Mouse (Mus musculus) C2C12 (cell line): ENCODE data around the gene Insr. TPM values are rescaled to one million over a fixed set of nuclear protein-coding genes. Genes with fewer than 3 reads are reported as not detected.
"Not testable (repeated sequence)": the region's sequence is repeated elsewhere in the genome, so short reads cannot be mapped to it uniquely, and the experiment has no call there.

Experiments
- H3K27me3 ChIP-seq: one replicate; pipeline ENCODE4 v1.6.1; 2011; ENCODE audit not compliant: control insufficient read depth, insufficient read depth, insufficient read length
- H3K36me3 ChIP-seq: one replicate; pipeline ENCODE4 v1.6.1; 2011; ENCODE audit not compliant: control insufficient read depth, insufficient read depth
- H3K4me3 ChIP-seq: one replicate; pipeline ENCODE4 v1.5.1; 2011; ENCODE audit warnings: mild to moderate bottlenecking, control low read depth; ENCODE audit not compliant: poor library complexity, insufficient read depth, severe bottlenecking
- H3K79me2 ChIP-seq: one replicate; pipeline ENCODE4 v1.6.1; 2011; ENCODE audit not compliant: control insufficient read depth, insufficient read depth
- H3K79me3 ChIP-seq: one replicate; pipeline ENCODE4 v1.6.1; 2011; ENCODE audit warnings: low read depth, control low read depth
- H3ac ChIP-seq: one replicate; pipeline ENCODE3; 2011; ENCODE audit warnings: low read depth; ENCODE audit not compliant: control insufficient read depth, insufficient read length
- CEBPB ChIP-seq: IDR thresholded peaks from one replicate; pipeline ENCODE4 v1.6.1; 2011; ENCODE audit warnings: low read depth, mild to moderate bottlenecking, control low read depth, moderate library complexity
- CTCF ChIP-seq: IDR thresholded peaks from one replicate; pipeline ENCODE4 v1.5.1; 2011; ENCODE audit not compliant: control insufficient read depth, insufficient read depth, insufficient read length
- FOSL1 ChIP-seq: IDR thresholded peaks from one replicate; pipeline ENCODE4 v1.8.0; 2011; ENCODE audit warnings: mild to moderate bottlenecking, low read length; ENCODE audit not compliant: poor library complexity, insufficient read depth, severe bottlenecking
- MAX ChIP-seq: IDR thresholded peaks from one replicate; pipeline ENCODE4 v1.6.1; 2011; ENCODE audit warnings: mild to moderate bottlenecking, control low read depth
- MYOD1 ChIP-seq: IDR thresholded peaks from one replicate; pipeline ENCODE4 v1.6.1; 2011; ENCODE audit warnings: low read depth; ENCODE audit not compliant: control insufficient read depth, insufficient read length
- MYOG ChIP-seq: IDR thresholded peaks from one replicate; pipeline ENCODE4 v1.6.1; 2011; ENCODE audit not compliant: control insufficient read depth, insufficient read length; ENCODE audit errors: extremely low read depth
- USF1 ChIP-seq: IDR thresholded peaks from one replicate; pipeline ENCODE4 v1.6.1; 2011; ENCODE audit warnings: low read depth, mild to moderate bottlenecking, control low read depth, moderate library complexity
- polyA plus RNA-seq: library from polyadenylated mRNA; unstranded; fragments of >200 nt; fragmentation: generic; extraction: Trizol; gene quantifications from one replicate; pipeline ENCODE4 v1.2.1, GENCODE M21; 2012; ENCODE audit warnings: missing spikeins

Gene Insr
- polyA plus RNA-seq, 1 experiment: 2.6 TPM

DNA sequence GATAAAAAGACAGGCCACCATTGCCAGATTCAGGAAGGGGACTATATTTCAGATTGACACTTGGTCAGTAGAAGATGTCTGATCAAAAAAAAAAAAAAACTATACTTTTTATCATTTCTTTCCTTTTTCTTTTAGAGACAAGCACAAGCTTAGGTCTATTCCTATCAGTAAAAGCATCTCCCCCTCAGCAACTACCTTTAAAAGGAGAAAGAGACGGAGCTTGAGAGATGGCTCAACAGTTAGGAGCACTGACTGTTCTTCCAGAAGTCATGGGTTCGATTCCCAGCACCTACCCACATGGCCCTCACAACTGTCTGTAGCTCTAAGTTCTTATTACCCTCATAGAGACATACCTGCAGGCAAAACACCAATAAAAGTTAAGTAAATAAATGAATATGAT is 34.9 kb upstream of the Insr start:
- H3K4me3 ChIP-seq: no peak overlapping the region
- H3K27me3 ChIP-seq: no peaks in the 10 kb centered on the region
- no peaks in the 10 kb centered on the region for H3K36me3 ChIP-seq
- TF ChIP-seq MYOD1 (no peak), CTCF (no peak), MYOG (no peak), CEBPB (no peak), USF1 (no peak), FOSL1 (no peak), MAX (no peak)
- no peak overlapping the region for H3ac ChIP-seq
- H3K79me3 ChIP-seq: no peaks in the 10 kb centered on the region
- no peaks in the 10 kb centered on the region for H3K79me2 ChIP-seq

DNA sequence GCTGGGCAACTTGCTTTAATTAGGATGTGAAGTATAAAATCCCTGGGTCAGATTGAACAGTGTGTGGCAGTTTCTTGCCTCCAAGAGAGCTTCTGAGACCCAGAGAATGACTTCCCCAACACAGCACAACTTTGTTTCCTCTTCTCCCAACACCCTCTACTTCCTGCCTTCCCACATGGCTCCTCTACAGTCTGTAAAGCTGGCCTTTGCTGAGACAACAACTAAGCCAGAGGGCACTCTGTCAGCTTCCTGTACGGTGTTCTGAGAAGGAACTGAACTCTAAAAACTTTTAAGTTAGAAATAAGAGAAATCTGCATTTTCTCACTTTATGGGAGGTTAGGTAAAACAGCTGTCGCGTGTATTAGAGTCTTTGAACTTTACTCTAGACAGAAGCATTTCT is 34.4 kb upstream of the Insr start:
- Histone ChIP-seq H3K79me2 (no peaks in the 10 kb centered on the region), H3K79me3 (no peaks in the 10 kb centered on the region), H3K27me3 (no peaks in the 10 kb centered on the region), H3K4me3 (no peak overlapping the region), H3K36me3 (no peaks in the 10 kb centered on the region), H3ac (no peak overlapping the region)
- TF ChIP-seq MAX (no peak), CTCF (no peak), USF1 (no peak), FOSL1 (no peak), MYOD1 (no peak)

DNA sequence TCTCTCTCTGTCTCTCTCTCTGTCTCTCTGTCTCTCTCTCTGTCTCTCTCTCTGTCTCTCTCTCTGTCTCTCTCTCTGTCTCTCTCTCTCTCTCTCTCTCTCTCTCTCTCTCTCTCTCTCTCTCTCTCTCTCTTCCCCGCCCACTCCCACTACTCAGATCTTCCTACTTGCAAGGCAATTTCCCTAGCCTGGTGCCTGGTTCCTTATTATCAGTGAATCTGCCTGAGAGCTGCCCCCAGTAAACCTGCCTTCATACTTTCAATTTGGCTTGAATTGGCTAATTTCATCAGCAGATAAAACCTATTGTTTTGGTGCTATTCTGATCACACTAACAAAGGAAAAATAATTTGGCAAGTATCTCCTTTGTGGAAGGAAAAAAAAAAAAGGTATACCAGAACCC is 34.0 kb upstream of the Insr start:
- H3K79me3 ChIP-seq, H3ac ChIP-seq, H3K27me3 ChIP-seq, H3K79me2 ChIP-seq, H3K4me3 ChIP-seq, H3K36me3 ChIP-seq: not testable (repeated sequence)

DNA sequence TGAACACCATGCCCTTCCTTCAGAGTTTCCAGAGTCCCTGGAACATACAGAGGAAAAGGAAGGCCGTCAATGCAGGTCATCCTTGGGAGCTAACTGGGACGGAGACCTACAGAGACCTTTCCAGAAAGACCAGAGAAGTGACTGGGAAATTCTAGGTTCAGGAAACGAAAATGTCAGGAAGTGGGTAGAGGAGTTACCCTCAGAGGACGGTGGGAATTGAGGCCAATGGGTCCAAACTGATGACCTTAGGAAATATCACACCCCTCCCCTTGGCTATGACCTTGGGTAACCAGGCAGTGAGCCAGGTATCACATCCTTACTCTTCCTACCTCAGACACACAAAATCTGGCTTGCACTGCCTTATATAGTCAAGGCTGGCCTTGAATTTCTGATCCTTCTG is 32.1 kb upstream of the Insr start:
- H3K36me3 ChIP-seq: no peaks in the 10 kb centered on the region
- no peak overlapping the region for H3K4me3 ChIP-seq
- H3K27me3 ChIP-seq: no peaks in the 10 kb centered on the region
- H3K79me2 ChIP-seq: no peaks in the 10 kb centered on the region
- TF ChIP-seq CTCF: no peak
- TF ChIP-seq CEBPB: no peak
- no peak for TF ChIP-seq MYOD1
- TF ChIP-seq MAX: no peak
- no peak for TF ChIP-seq USF1
- no peak for TF ChIP-seq FOSL1
- no peak for TF ChIP-seq MYOG
- no peak overlapping the region for H3ac ChIP-seq
- no peaks in the 10 kb centered on the region for H3K79me3 ChIP-seq

DNA sequence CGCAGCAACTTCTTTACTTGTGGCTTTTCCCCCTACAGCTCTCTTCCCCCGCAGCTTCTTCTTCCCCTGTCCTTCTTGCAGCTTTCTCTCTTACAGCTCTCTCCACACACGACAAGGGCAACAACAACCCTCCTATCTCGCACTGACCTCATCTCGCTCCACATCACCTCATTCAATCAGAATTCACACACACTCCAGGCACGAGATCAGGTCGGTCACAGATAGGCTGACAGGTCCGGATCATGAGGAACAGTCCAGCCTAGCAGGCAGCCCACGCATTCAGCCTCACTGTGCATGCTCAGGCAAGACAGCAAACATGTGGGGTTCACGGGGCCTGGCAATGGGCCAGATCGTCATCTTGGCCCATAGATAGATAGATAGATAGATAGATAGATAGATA is 30.2 kb upstream of the Insr start:
- H3K79me3 ChIP-seq: no peaks in the 10 kb centered on the region
- H3K4me3 ChIP-seq: no peak overlapping the region
- TF ChIP-seq FOSL1: no peak
- TF ChIP-seq MAX: no peak
- TF ChIP-seq CTCF: no peak
- no peak for TF ChIP-seq MYOG
- no peak for TF ChIP-seq USF1
- TF ChIP-seq CEBPB: no peak
- no peak for TF ChIP-seq MYOD1
- H3ac ChIP-seq: no peak overlapping the region
- H3K27me3 ChIP-seq: no peaks in the 10 kb centered on the region
- no peaks in the 10 kb centered on the region for H3K79me2 ChIP-seq
- H3K36me3 ChIP-seq: no peaks in the 10 kb centered on the region

DNA sequence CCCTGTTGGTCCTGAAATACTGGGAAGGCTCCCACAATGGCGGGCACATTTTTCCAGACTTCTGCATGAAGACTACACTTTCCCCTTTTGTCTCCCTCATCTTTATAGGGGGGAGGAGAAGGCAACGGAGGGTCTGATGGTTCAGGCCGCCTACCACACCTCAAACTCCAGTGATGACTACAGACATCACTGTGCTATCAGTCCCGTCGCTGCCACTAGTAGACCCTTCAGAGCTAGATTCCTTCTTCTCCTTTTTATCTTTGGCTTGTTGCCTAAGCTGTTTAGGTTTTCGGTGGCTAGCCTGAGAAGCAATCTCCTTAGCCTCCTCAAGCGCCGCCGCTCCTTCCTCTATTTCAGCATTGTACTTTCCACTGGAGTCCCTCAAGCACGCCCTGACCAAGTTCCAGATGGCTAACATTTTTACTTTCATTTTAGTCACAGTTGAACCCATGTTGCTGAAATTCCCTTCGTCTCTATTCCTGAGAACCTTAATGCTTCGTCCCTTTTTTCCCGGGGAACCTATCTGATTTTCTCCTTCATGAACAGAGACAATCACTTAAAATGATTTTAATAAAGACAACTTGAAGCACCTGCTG is 28.9 kb upstream of the Insr start:
- H3ac ChIP-seq, H3K79me3 ChIP-seq, H3K4me3 ChIP-seq, H3K27me3 ChIP-seq, H3K36me3 ChIP-seq, H3K79me2 ChIP-seq: not testable (repeated sequence)

DNA sequence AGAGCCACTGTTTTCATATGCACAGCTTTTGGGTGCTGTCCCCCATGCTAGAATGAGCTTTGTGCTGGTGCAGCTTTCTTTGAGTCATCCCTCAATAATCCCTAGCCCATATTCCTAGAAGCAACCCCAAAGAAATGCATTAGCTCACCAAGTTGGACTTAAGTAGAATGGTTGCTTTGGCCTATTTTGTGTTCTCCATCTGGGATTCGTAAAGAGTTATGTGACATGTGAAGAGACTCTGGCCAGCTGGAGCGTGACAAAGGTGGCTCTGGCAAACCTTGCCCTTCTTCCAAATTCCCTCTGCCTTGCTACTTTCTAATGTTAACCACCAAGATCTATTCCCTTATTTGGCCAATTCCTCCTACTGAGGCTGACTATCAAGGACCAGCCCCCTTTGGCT is 22.7 kb upstream of the Insr start:
- TF ChIP-seq CTCF: no peak
- TF ChIP-seq MYOG: no peak
- no peak for TF ChIP-seq FOSL1
- no peak for TF ChIP-seq MYOD1
- no peak for TF ChIP-seq USF1
- no peak for TF ChIP-seq MAX
- TF ChIP-seq CEBPB: no peak
- H3K79me2 ChIP-seq: no peaks in the 10 kb centered on the region

More for the DNA sequence above, 22.7 kb upstream of the Insr start:
- Histone ChIP-seq H3K79me3 (no peaks in the 10 kb centered on the region), H3K27me3 (no peaks in the 10 kb centered on the region), H3K4me3 (no peak overlapping the region), H3K36me3 (no peaks in the 10 kb centered on the region), H3ac (no peak overlapping the region)
